ENCODE assay signal across 8 mouse cellular contexts in genomic region chr9:118606148-118606816, GRCm38 (mm10). TPM values are rescaled to one million over a fixed set of nuclear protein-coding genes. Genes with fewer than 3 reads are reported as not detected.
DNase-seq lines count a peak whose midpoint lies in the region; ATAC-seq and TF ChIP-seq lines count a peak whose summit lies in the region.

Itga9 (plus strand) TSS chr9:118606690.

- peak within 1 kb of the TSS; percentile 65 for H3K4me3 ChIP-seq in forebrain, embryonic 16.5 days (replicated peaks; ENCODE audit: low read length)
- peak within 1 kb of the TSS; percentile 62 for H3K4me3 ChIP-seq in lung, embryonic 15.5 days
- H3K4me3 ChIP-seq in thymus, adult 2 months (ENCODE audit: control insufficient read depth, insufficient read depth, low read length): peak within 1 kb of the TSS; percentile 68

- peak within 1 kb of the TSS; percentile 96 for H3K4me2 ChIP-seq in forebrain, embryonic 16.5 days (ENCODE audit: low read length)
- peak within 1 kb of the TSS; percentile 97 for H3K4me2 ChIP-seq in lung, embryonic 15.5 days

- peak within 1 kb of the TSS; percentile 71 for H3K9ac ChIP-seq in forebrain, embryonic 16.5 days (replicated peaks; ENCODE audit: low read depth, low read length)
- peak within 1 kb of the TSS; percentile 61 for H3K9ac ChIP-seq in lung, embryonic 15.5 days

- peak; percentile 83 for DNase-seq in CD4-positive, CD25-positive, alpha-beta regulatory T cell, adult 2 months (ENCODE audit: low read depth, low spot score)
- DNase-seq in brain, embryonic 14.5 days (ENCODE audit: low read depth): peak; percentile 72
- DNase-seq in heart, postnatal 25 days (ENCODE audit: low spot score): peak; percentile 71
- DNase-seq in large intestine, adult 2 months (ENCODE audit: low read depth, low spot score): peak; percentile 18
- peak; percentile 67 for DNase-seq in ovary, adult 18-20 months (ENCODE audit: low spot score)
- DNase-seq in thymus, adult 2 months: peak; percentile 84

- TF ChIP-seq POLR2A in brain, embryonic 14.5 days (IDR thresholded peaks at IDR 0.05; ENCODE audit: borderline replicate concordance, extremely low read depth, insufficient read depth, insufficient read length, poor library complexity, severe bottlenecking): no peak
- TF ChIP-seq POLR2A in thymus, adult 2 months (IDR thresholded peaks at IDR 0.05; ENCODE audit: control insufficient read depth, extremely low read depth, insufficient read depth, low read length, poor library complexity): no peak

- H3K4me1 ChIP-seq in forebrain, embryonic 16.5 days (replicated peaks; ENCODE audit: control insufficient read depth, insufficient read depth, low read length): peaks cover 14% of the 10 kb centered on the region
- H3K4me1 ChIP-seq in lung, embryonic 15.5 days: peaks cover 27% of the 10 kb centered on the region
- H3K4me1 ChIP-seq in thymus, adult 2 months (replicated peaks; ENCODE audit: control insufficient read depth, insufficient read depth, low read length): peaks cover 12% of the 10 kb centered on the region

- TF ChIP-seq CTCF in brain, embryonic 14.5 days (IDR thresholded peaks at IDR 0.05; ENCODE audit: borderline replicate concordance, extremely low read depth, insufficient read depth, insufficient read length): peak; percentile 86
- TF ChIP-seq CTCF in thymus, adult 2 months (IDR thresholded peaks at IDR 0.05; ENCODE audit: borderline replicate concordance, control insufficient read depth, extremely low read depth, insufficient read depth, low read length, poor library complexity): peak; percentile 97

- H3K9me3 ChIP-seq in forebrain, embryonic 16.5 days (ENCODE audit: control insufficient read depth, low read length): no peaks in the 10 kb centered on the region
- no peaks in the 10 kb centered on the region for H3K9me3 ChIP-seq in lung, embryonic 15.5 days

- 9% methylated on average over 42 of the region's 42 CpGs for WGBS in forebrain, embryonic 16.5 days
- 10% methylated on average over 40 of the region's 42 CpGs for WGBS in large intestine, adult 2 months
- WGBS in lung, embryonic 15.5 days: 9% methylated on average over 40 of the region's 42 CpGs
- WGBS in thymus, adult 2 months: 16% methylated on average over 42 of the region's 42 CpGs

- no peaks in the 10 kb centered on the region for H3K36me3 ChIP-seq in forebrain, embryonic 16.5 days (ENCODE audit: control insufficient read depth, insufficient read depth)
- no peaks in the 10 kb centered on the region for H3K36me3 ChIP-seq in lung, embryonic 15.5 days
- H3K36me3 ChIP-seq in thymus, adult 2 months (ENCODE audit: control insufficient read depth, insufficient read depth, low read length): no peaks in the 10 kb centered on the region

- intact Hi-C loops in heart, postnatal 25 days (cut with DNase I): loop anchor here (1.0 to 5.0 kb wide), 5 partner anchors 76 to 301 kb away; no protein-coding TSS in a partner anchor

- ATAC-seq in forebrain, embryonic 16.5 days: peak; percentile 86
- ATAC-seq in lung, embryonic 15.5 days (ENCODE audit: borderline replicate concordance, extremely low read depth, low FRiP score, low TSS enrichment): peak; percentile 84

- no peak within 1 kb of the TSS for H3K27ac ChIP-seq in forebrain, embryonic 16.5 days (ENCODE audit: low read length)
- H3K27ac ChIP-seq in lung, embryonic 15.5 days: peak within 1 kb of the TSS; percentile 54
- no peak within 1 kb of the TSS for H3K27ac ChIP-seq in thymus, adult 2 months (ENCODE audit: control insufficient read depth, insufficient read depth, low read length)

- H3K27me3 ChIP-seq in forebrain, embryonic 16.5 days (replicated peaks; ENCODE audit: control insufficient read depth, insufficient read depth, low read length): peaks cover 23% of the 10 kb centered on the region
- no peaks in the 10 kb centered on the region; the same call in 1 of the 2 replicates for H3K27me3 ChIP-seq in lung, embryonic 15.5 days
- H3K27me3 ChIP-seq in thymus, adult 2 months (ENCODE audit: control insufficient read depth, insufficient read depth, low read length): peaks cover 4% of the 10 kb centered on the region; the same call in 1 of the 2 replicates

RNA-seq across cellular contexts. Expression of gene Itga9, which starts in this region (rescaled TPM):
- 3.0 and 3.1 TPM in 2 replicates for polyA plus RNA-seq in brain, embryonic 14.5 days (2012; rRNA removed)
- polyA plus RNA-seq in forebrain, embryonic 16.5 days (2015; fragmentation: Nextera tagmentation; extraction: Ambion mirVana): 0.73 and 1.2 TPM in 2 replicates
- total RNA-seq in heart, postnatal 25 days (2021): 10 to 100 TPM; 65.5 to 72.7 TPM
- 8.2 and 16.5 TPM in 2 replicates for polyA plus RNA-seq in large intestine, adult 2 months (2012; rRNA removed)
- polyA plus RNA-seq in lung, embryonic 15.5 days (2015; fragmentation: Nextera tagmentation; extraction: Ambion mirVana): 23.4 and 23.8 TPM in 2 replicates
- polyA plus RNA-seq in thymus, adult 2 months (2012; rRNA removed): 7.2 and 9.0 TPM in 2 replicates

Comparison
In these comparisons a context has a peak if more than half of its experiments do, and no peak if none do; other contexts are left out.
1. DNase-seq: peak in every context shown above with its lines; median percentile 84 in thymus, adult 2 months; 83 in CD4-positive, CD25-positive, alpha-beta regulatory T cell, adult 2 months; 72 in brain, embryonic 14.5 days; 71 in heart, postnatal 25 days; 67 in ovary, adult 18-20 months; 18 in large intestine, adult 2 months.